Mouse (Mus musculus): ENCODE data around the gene Gm35549.
"Not testable (repeated sequence)": the region's sequence is repeated elsewhere in the genome, so short reads cannot be mapped to it uniquely, and the experiment has no call there.

The Gm35549 gene

GRCm38 (mm10) chr9:122843760-122844159, at the start of gene Gm35549:
Gene Gm35549, minus strand, starts transcription at chr9:122844035.
- no peak for DNase-seq (ENCODE audit: extremely low read depth, low read depth, low spot score)

- DNase-seq (ENCODE audit: extremely low read depth, low read depth, low spot score), result no peak
These were observed 42.7 kb upstream of the Gm35549 start for GRCm38 (mm10) chr9:122886372-122887179.

- no peak for DNase-seq (ENCODE audit: extremely low read depth, low read depth, low spot score)
These were observed 41.5 kb upstream of the Gm35549 start, which contains the start of gene Zkscan7 for GRCm38 (mm10) chr9:122885385-122885784. Gene Zkscan7, plus strand, starts transcription at chr9:122885685.

GRCm38 (mm10) chr9:122875145-122875544, 31.3 kb upstream of the Gm35549 start:
- DNase-seq (ENCODE audit: extremely low read depth, low read depth, low spot score), result no peak

GRCm38 (mm10) chr9:122874653-122875052, 30.8 kb upstream of the Gm35549 start:
- DNase-seq (ENCODE audit: extremely low read depth, low read depth, low spot score), result no peak

GRCm38 (mm10) chr9:122872595-122872994, 28.8 kb upstream of the Gm35549 start:
- DNase-seq (ENCODE audit: extremely low read depth, low read depth, low spot score), result no peak

- DNase-seq (ENCODE audit: extremely low read depth, low read depth, low spot score), result no peak
These were observed 22.4 kb upstream of the Gm35549 start for GRCm38 (mm10) chr9:122866192-122866591.

GRCm38 (mm10) chr9:122865697-122866166, 21.9 kb upstream of the Gm35549 start, which contains the start of gene Zfp445:
Gene Zfp445, minus strand, starts transcription at chr9:122866006.
- peak; percentile 26 for DNase-seq (ENCODE audit: extremely low read depth, low read depth, low spot score)

- DNase-seq (ENCODE audit: extremely low read depth, low read depth, low spot score), result no peak
These were observed 21.0 kb upstream of the Gm35549 start for GRCm38 (mm10) chr9:122864848-122865247.

GRCm38 (mm10) chr9:122863731-122864130, 19.9 kb upstream of the Gm35549 start:
- no peak for DNase-seq (ENCODE audit: extremely low read depth, low read depth, low spot score)

- no peak for DNase-seq (ENCODE audit: extremely low read depth, low read depth, low spot score)
These were observed 16.9 kb upstream of the Gm35549 start for GRCm38 (mm10) chr9:122860752-122861151.

GRCm38 (mm10) chr9:122856716-122857115, 12.9 kb upstream of the Gm35549 start:
- DNase-seq (ENCODE audit: extremely low read depth, low read depth, low spot score), result no peak

- no peak for DNase-seq (ENCODE audit: extremely low read depth, low read depth, low spot score)
These were observed 11.8 kb upstream of the Gm35549 start for GRCm38 (mm10) chr9:122855617-122856016.

GRCm38 (mm10) chr9:122855141-122855540, 11.3 kb upstream of the Gm35549 start:
- not testable (repeated sequence) for DNase-seq (ENCODE audit: extremely low read depth, low read depth, low spot score)

GRCm38 (mm10) chr9:122854526-122854925, 10.7 kb upstream of the Gm35549 start:
- no peak for DNase-seq (ENCODE audit: extremely low read depth, low read depth, low spot score)

GRCm38 (mm10) chr9:122847811-122848311, 4.0 kb upstream of the Gm35549 start:
- DNase-seq (ENCODE audit: extremely low read depth, low read depth, low spot score), result not testable (repeated sequence)

GRCm38 (mm10) chr9:122846156-122846555, 2.3 kb upstream of the Gm35549 start:
- DNase-seq (ENCODE audit: extremely low read depth, low read depth, low spot score), result no peak

GRCm38 (mm10) chr9:122845621-122846020, 1.8 kb upstream of the Gm35549 start:
- DNase-seq (ENCODE audit: extremely low read depth, low read depth, low spot score), result no peak

- no peak for DNase-seq (ENCODE audit: extremely low read depth, low read depth, low spot score)
These were observed 6.2 kb downstream of the Gm35549 start for GRCm38 (mm10) chr9:122837680-122838079.

- DNase-seq (ENCODE audit: extremely low read depth, low read depth, low spot score), result no peak
These were observed 6.6 kb downstream of the Gm35549 start for GRCm38 (mm10) chr9:122837216-122837615.

- no peak for DNase-seq (ENCODE audit: extremely low read depth, low read depth, low spot score)
These were observed 7.0 kb downstream of the Gm35549 start for GRCm38 (mm10) chr9:122836790-122837189.

- DNase-seq (ENCODE audit: extremely low read depth, low read depth, low spot score), result no peak
These were observed 7.7 kb downstream of the Gm35549 start for GRCm38 (mm10) chr9:122836126-122836525.

Measured in fat pad, adult 2 months (tissue).